Mouse (Mus musculus): Measurements from ENCODE around the gene Robo1. TPM values are rescaled to one million over a fixed set of nuclear protein-coding genes. Genes with fewer than 3 reads are reported as not detected.

Gene Robo1
- polyA plus RNA-seq, 1 experiment from 2014 or later, result 5.7 TPM

GRCm38 (mm10) chr16:72412879-72413278 is 104.8 kb downstream of the Robo1 start:
- H3K4me2 ChIP-seq (ENCODE audit: low read depth, low read length), result no peak overlapping the region
- no peaks in the 10 kb centered on the region for H3K36me3 ChIP-seq (ENCODE audit: control insufficient read depth, insufficient read depth)
- H3K4me3 ChIP-seq (ENCODE audit: low read depth, low read length), result no peak overlapping the region
- H3K9ac ChIP-seq (ENCODE audit: low read depth, low read length), result no peak overlapping the region
- no peaks in the 10 kb centered on the region for H3K9me3 ChIP-seq (replicated peaks; ENCODE audit: control insufficient read depth, low read length)
- H3K27me3 ChIP-seq (ENCODE audit: control insufficient read depth, insufficient read depth, low read depth, low read length), result no peaks in the 10 kb centered on the region
- 60% methylated on average over 7 of the region's 7 CpGs for WGBS (ENCODE audit: insufficient replicate concordance)
- no peak for ATAC-seq (ENCODE audit: low read depth)
- H3K27ac ChIP-seq (ENCODE audit: low read length), result no peak overlapping the region
- no peaks in the 10 kb centered on the region for H3K4me1 ChIP-seq (ENCODE audit: control insufficient read depth, low read depth, low read length)

DNA sequence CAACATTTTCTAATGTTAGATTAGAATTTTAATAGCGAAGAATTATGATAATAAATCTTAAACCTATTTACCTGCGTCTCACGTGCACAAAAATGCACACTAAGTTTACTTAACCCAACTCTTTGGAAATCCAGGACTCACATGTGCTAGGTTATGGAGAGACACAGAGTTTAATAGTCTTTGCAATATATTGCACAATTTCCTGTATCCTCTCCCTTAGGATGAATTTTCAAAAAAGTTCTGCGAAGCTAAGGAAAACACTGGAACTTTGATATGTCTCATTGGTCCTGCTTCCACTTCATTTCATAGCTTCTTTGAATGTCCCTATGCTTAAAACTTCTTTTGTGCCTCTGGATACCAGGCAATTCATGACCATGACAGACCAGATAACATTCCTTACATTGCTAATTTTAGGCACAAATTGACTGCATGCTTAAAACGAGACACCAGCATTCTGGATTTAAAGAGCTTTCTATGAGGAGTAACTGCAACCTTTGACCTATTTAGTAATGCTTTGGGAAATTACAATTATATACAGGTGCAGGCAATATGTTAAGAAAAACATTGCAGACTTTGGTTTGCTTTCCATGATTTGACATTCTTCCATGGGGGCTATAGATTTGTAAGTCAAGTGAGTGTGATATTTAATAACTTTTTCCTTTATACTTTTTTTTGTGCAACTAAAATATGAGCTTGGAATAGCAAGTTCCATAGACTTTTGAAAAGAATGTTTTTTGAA is 111.4 kb downstream of the Robo1 start:
- no peak overlapping the region for H3K4me2 ChIP-seq (ENCODE audit: low read depth, low read length)
- WGBS (ENCODE audit: insufficient replicate concordance), result 66% methylated on average over 5 of the region's 5 CpGs
- H3K36me3 ChIP-seq (ENCODE audit: control insufficient read depth, insufficient read depth), result no peaks in the 10 kb centered on the region
- no peak for ATAC-seq (ENCODE audit: low read depth)
- H3K4me1 ChIP-seq (ENCODE audit: control insufficient read depth, low read depth, low read length), result no peaks in the 10 kb centered on the region
- H3K4me3 ChIP-seq (ENCODE audit: low read depth, low read length), result no peak overlapping the region
- no peak overlapping the region for H3K9ac ChIP-seq (ENCODE audit: low read depth, low read length)
- H3K27me3 ChIP-seq (ENCODE audit: control insufficient read depth, insufficient read depth, low read depth, low read length), result no peaks in the 10 kb centered on the region
- H3K27ac ChIP-seq (ENCODE audit: low read length), result no peak overlapping the region
- no peaks in the 10 kb centered on the region for H3K9me3 ChIP-seq (replicated peaks; ENCODE audit: control insufficient read depth, low read length)

- no peak overlapping the region for H3K9ac ChIP-seq (ENCODE audit: low read depth, low read length)
- ATAC-seq (ENCODE audit: low read depth), result no peak
- no peak overlapping the region for H3K27ac ChIP-seq (ENCODE audit: low read length)
- H3K4me1 ChIP-seq (ENCODE audit: control insufficient read depth, low read depth, low read length), result no peaks in the 10 kb centered on the region
- WGBS (ENCODE audit: insufficient replicate concordance), result 44% methylated on average over 4 of the region's 4 CpGs
- no peaks in the 10 kb centered on the region for H3K27me3 ChIP-seq (ENCODE audit: control insufficient read depth, insufficient read depth, low read depth, low read length)
- H3K36me3 ChIP-seq (ENCODE audit: control insufficient read depth, insufficient read depth), result no peaks in the 10 kb centered on the region
- H3K9me3 ChIP-seq (replicated peaks; ENCODE audit: control insufficient read depth, low read length), result no peaks in the 10 kb centered on the region
- no peak overlapping the region for H3K4me2 ChIP-seq (ENCODE audit: low read depth, low read length)
- H3K4me3 ChIP-seq (ENCODE audit: low read depth, low read length), result no peak overlapping the region
These were observed 114.3 kb downstream of the Robo1 start for GRCm38 (mm10) chr16:72422426-72422825.

DNA sequence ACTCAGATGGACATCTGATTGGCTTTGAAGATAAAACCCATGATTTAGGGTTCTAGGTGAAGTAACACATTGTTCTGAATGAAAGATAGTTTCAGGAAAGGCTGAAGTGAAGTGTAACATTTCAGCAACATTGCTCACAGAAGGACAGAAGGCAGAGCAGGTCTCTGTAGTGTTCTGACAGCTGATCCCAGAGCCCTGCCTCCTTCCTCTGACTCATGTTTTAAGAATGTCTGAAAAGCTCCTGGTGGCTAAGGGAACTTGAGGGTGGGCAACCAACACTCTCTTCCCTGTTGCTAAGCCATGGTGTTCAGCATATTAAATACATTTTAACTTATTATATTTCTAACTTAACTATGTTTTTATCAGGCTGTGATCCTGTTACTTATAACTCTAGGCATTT is 126.3 kb downstream of the Robo1 start:
- no peaks in the 10 kb centered on the region for H3K4me1 ChIP-seq (ENCODE audit: control insufficient read depth, low read depth, low read length)
- no peak overlapping the region for H3K4me2 ChIP-seq (ENCODE audit: low read depth, low read length)
- no peaks in the 10 kb centered on the region for H3K9me3 ChIP-seq (replicated peaks; ENCODE audit: control insufficient read depth, low read length)
- H3K27ac ChIP-seq (ENCODE audit: low read length), result no peak overlapping the region
- no peak for ATAC-seq (ENCODE audit: low read depth)
- no peak overlapping the region for H3K9ac ChIP-seq (ENCODE audit: low read depth, low read length)
- no peaks in the 10 kb centered on the region for H3K36me3 ChIP-seq (ENCODE audit: control insufficient read depth, insufficient read depth)
- no peak overlapping the region for H3K4me3 ChIP-seq (ENCODE audit: low read depth, low read length)
- H3K27me3 ChIP-seq (ENCODE audit: control insufficient read depth, insufficient read depth, low read depth, low read length), result no peaks in the 10 kb centered on the region

GRCm38 (mm10) chr16:72444428-72445135 is 136.5 kb downstream of the Robo1 start:
- no peak overlapping the region for H3K27ac ChIP-seq (ENCODE audit: low read length)
- H3K4me1 ChIP-seq (ENCODE audit: control insufficient read depth, low read depth, low read length), result no peaks in the 10 kb centered on the region
- WGBS (ENCODE audit: insufficient replicate concordance), result 71% methylated on average over 18 of the region's 18 CpGs
- H3K9ac ChIP-seq (ENCODE audit: low read depth, low read length), result no peak overlapping the region
- no peak overlapping the region for H3K4me2 ChIP-seq (ENCODE audit: low read depth, low read length)
- H3K27me3 ChIP-seq (ENCODE audit: control insufficient read depth, insufficient read depth, low read depth, low read length), result no peaks in the 10 kb centered on the region
- H3K4me3 ChIP-seq (ENCODE audit: low read depth, low read length), result no peak overlapping the region
- H3K9me3 ChIP-seq (replicated peaks; ENCODE audit: control insufficient read depth, low read length), result no peaks in the 10 kb centered on the region
- no peaks in the 10 kb centered on the region for H3K36me3 ChIP-seq (ENCODE audit: control insufficient read depth, insufficient read depth)
- no peak for ATAC-seq (ENCODE audit: low read depth)

- 39% methylated on average over 10 of the region's 10 CpGs for WGBS (ENCODE audit: insufficient replicate concordance)
- Histone ChIP-seq H3K27me3 (ENCODE audit: control insufficient read depth, insufficient read depth, low read depth, low read length) (no peaks in the 10 kb centered on the region), H3K4me2 (ENCODE audit: low read depth, low read length) (no peak overlapping the region)
These were observed 150.0 kb downstream of the Robo1 start for GRCm38 (mm10) chr16:72458155-72458554.

DNA sequence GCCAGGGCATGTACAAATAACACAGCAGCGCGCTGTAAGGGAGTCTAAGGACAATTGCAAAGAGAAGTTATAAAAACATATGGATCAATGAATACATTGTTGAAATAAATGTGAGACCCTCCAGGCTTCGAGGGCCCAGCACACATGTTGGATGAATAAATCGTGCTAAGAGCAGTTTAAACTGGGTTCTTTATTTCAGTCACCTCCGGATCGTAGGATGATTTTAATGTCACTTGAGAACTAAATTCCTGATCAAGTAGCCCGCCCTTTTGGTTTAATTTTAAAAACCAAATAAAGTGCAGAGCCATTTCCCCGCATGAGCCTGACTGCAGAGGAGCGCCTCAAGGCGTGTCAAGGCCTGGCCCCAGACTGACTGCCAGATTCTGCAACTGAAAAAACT is 150.5 kb downstream of the Robo1 start:
- H3K4me3 ChIP-seq (ENCODE audit: low read depth, low read length), result no peak overlapping the region
- no peaks in the 10 kb centered on the region for H3K27me3 ChIP-seq (ENCODE audit: control insufficient read depth, insufficient read depth, low read depth, low read length)
- no peak overlapping the region for H3K27ac ChIP-seq (ENCODE audit: low read length)
- WGBS (ENCODE audit: insufficient replicate concordance), result 58% methylated on average over 10 of the region's 10 CpGs
- H3K36me3 ChIP-seq (ENCODE audit: control insufficient read depth, insufficient read depth), result no peaks in the 10 kb centered on the region
- H3K9ac ChIP-seq (ENCODE audit: low read depth, low read length), result no peak overlapping the region
- no peaks in the 10 kb centered on the region for H3K9me3 ChIP-seq (replicated peaks; ENCODE audit: control insufficient read depth, low read length)
- H3K4me1 ChIP-seq (ENCODE audit: control insufficient read depth, low read depth, low read length), result no peaks in the 10 kb centered on the region
- no peak overlapping the region for H3K4me2 ChIP-seq (ENCODE audit: low read depth, low read length)
- no peak for ATAC-seq (ENCODE audit: low read depth)

More at GRCm38 (mm10) chr16:72458155-72458554, 150.0 kb downstream of the Robo1 start:
- no peaks in the 10 kb centered on the region for H3K9me3 ChIP-seq (replicated peaks; ENCODE audit: control insufficient read depth, low read length)
- H3K4me3 ChIP-seq (ENCODE audit: low read depth, low read length), result no peak overlapping the region
- H3K9ac ChIP-seq (ENCODE audit: low read depth, low read length), result no peak overlapping the region
- H3K4me1 ChIP-seq (ENCODE audit: control insufficient read depth, low read depth, low read length), result no peaks in the 10 kb centered on the region
- H3K36me3 ChIP-seq (ENCODE audit: control insufficient read depth, insufficient read depth), result no peaks in the 10 kb centered on the region
- no peak for ATAC-seq (ENCODE audit: low read depth)
- no peak overlapping the region for H3K27ac ChIP-seq (ENCODE audit: low read length)

- H3K9ac ChIP-seq (ENCODE audit: low read depth, low read length), result no peak overlapping the region
- no peaks in the 10 kb centered on the region for H3K36me3 ChIP-seq (ENCODE audit: control insufficient read depth, insufficient read depth)
- no peaks in the 10 kb centered on the region for H3K9me3 ChIP-seq (replicated peaks; ENCODE audit: control insufficient read depth, low read length)
- WGBS (ENCODE audit: insufficient replicate concordance), result 64% methylated on average over 3 of the region's 3 CpGs
- no peak overlapping the region for H3K4me3 ChIP-seq (ENCODE audit: low read depth, low read length)
- no peaks in the 10 kb centered on the region for H3K4me1 ChIP-seq (ENCODE audit: control insufficient read depth, low read depth, low read length)
- ATAC-seq (ENCODE audit: low read depth), result no peak
- H3K27ac ChIP-seq (ENCODE audit: low read length), result no peak overlapping the region
- H3K27me3 ChIP-seq (ENCODE audit: control insufficient read depth, insufficient read depth, low read depth, low read length), result no peaks in the 10 kb centered on the region
- no peak overlapping the region for H3K4me2 ChIP-seq (ENCODE audit: low read depth, low read length)
These were observed 157.6 kb downstream of the Robo1 start for GRCm38 (mm10) chr16:72465696-72466095.

GRCm38 (mm10) chr16:72470037-72470673 is 162.0 kb downstream of the Robo1 start:
- Histone ChIP-seq H3K27ac (ENCODE audit: low read length) (no peak overlapping the region), H3K4me2 (ENCODE audit: low read depth, low read length) (no peak overlapping the region), H3K4me1 (ENCODE audit: control insufficient read depth, low read depth, low read length) (no peaks in the 10 kb centered on the region), H3K27me3 (ENCODE audit: control insufficient read depth, insufficient read depth, low read depth, low read length) (no peaks in the 10 kb centered on the region), H3K9me3 (replicated peaks; ENCODE audit: control insufficient read depth, low read length) (no peaks in the 10 kb centered on the region), H3K4me3 (ENCODE audit: low read depth, low read length) (no peak overlapping the region), H3K36me3 (ENCODE audit: control insufficient read depth, insufficient read depth) (no peaks in the 10 kb centered on the region), H3K9ac (ENCODE audit: low read depth, low read length) (no peak overlapping the region)
- no peak for ATAC-seq (ENCODE audit: low read depth)
- 54% methylated on average over 2 of the region's 2 CpGs for WGBS (ENCODE audit: insufficient replicate concordance)
